Mouse (Mus musculus): ENCODE measurements around the gene Myo1d.

- TF ChIP-seq CTCF (IDR thresholded peaks at IDR 0.05; ENCODE audit: control insufficient read depth, insufficient read depth, insufficient read length) (no peak), MAX (IDR thresholded peaks at IDR 0.05) (no peak), MYOG (IDR thresholded peaks at IDR 0.05; ENCODE audit: control insufficient read depth, extremely low read depth, insufficient read length) (no peak), USF1 (IDR thresholded peaks at IDR 0.05; ENCODE audit: low read depth) (no peak)
These were observed 290.5 kb downstream of the Myo1d start for GRCm38 (mm10) chr11:80489172-80489881.

All from C2C12 (cell line).